Mouse (Mus musculus): ENCODE data around the gene Slc38a6.
A peak's percentile ranks its signal among the peaks of the same experiment; 100 is the strongest.

Slc38a6 gene

GRCm38 (mm10) chr12:73324180-73324586 is 37.6 kb downstream of the Slc38a6 start:
- peak; percentile 58 for DNase-seq (ENCODE audit: low read depth, low spot score)

GRCm38 (mm10) chr12:73324742-73325141 is 38.2 kb downstream of the Slc38a6 start:
- DNase-seq (ENCODE audit: low read depth, low spot score): no peak

- DNase-seq (ENCODE audit: low read depth, low spot score): no peak
Measured at GRCm38 (mm10) chr12:73325181-73325580, 38.6 kb downstream of the Slc38a6 start.

- no peak for DNase-seq (ENCODE audit: low read depth, low spot score)
Measured at GRCm38 (mm10) chr12:73325617-73326016, 39.0 kb downstream of the Slc38a6 start.

GRCm38 (mm10) chr12:73327381-73327780 is 40.8 kb downstream of the Slc38a6 start:
- no peak for DNase-seq (ENCODE audit: low read depth, low spot score)

- no peak for DNase-seq (ENCODE audit: low read depth, low spot score)
Measured at GRCm38 (mm10) chr12:73328448-73329167, 42.0 kb downstream of the Slc38a6 start.

- no peak for DNase-seq (ENCODE audit: low read depth, low spot score)
Measured at GRCm38 (mm10) chr12:73330236-73330635, 43.7 kb downstream of the Slc38a6 start.

- DNase-seq (ENCODE audit: low read depth, low spot score): no peak
Measured at GRCm38 (mm10) chr12:73332701-73333100, 46.1 kb downstream of the Slc38a6 start.

- DNase-seq (ENCODE audit: low read depth, low spot score): no peak
Measured at GRCm38 (mm10) chr12:73334051-73334551, 47.5 kb downstream of the Slc38a6 start.

- DNase-seq (ENCODE audit: low read depth, low spot score): no peak
Measured at GRCm38 (mm10) chr12:73337127-73337526, 50.5 kb downstream of the Slc38a6 start.

GRCm38 (mm10) chr12:73340642-73341293 is 54.2 kb downstream of the Slc38a6 start:
- DNase-seq (ENCODE audit: low read depth, low spot score): peak; percentile 3

GRCm38 (mm10) chr12:73341703-73342663 is 55.4 kb downstream of the Slc38a6 start:
- DNase-seq (ENCODE audit: low read depth, low spot score): no peak

GRCm38 (mm10) chr12:73344300-73344699 is 57.7 kb downstream of the Slc38a6 start:
- no peak for DNase-seq (ENCODE audit: low read depth, low spot score)

GRCm38 (mm10) chr12:73345157-73345556 is 58.6 kb downstream of the Slc38a6 start:
- no peak for DNase-seq (ENCODE audit: low read depth, low spot score)

- no peak for DNase-seq (ENCODE audit: low read depth, low spot score)
Measured at GRCm38 (mm10) chr12:73347202-73347601, 60.6 kb downstream of the Slc38a6 start.

- no peak for DNase-seq (ENCODE audit: low read depth, low spot score)
Measured at GRCm38 (mm10) chr12:73350466-73350865, 63.9 kb downstream of the Slc38a6 start.

GRCm38 (mm10) chr12:73350982-73351381 is 64.4 kb downstream of the Slc38a6 start:
- DNase-seq (ENCODE audit: low read depth, low spot score): no peak

- DNase-seq (ENCODE audit: low read depth, low spot score): no peak
Measured at GRCm38 (mm10) chr12:73351746-73352145, 65.2 kb downstream of the Slc38a6 start.

GRCm38 (mm10) chr12:73353362-73353761 is 66.8 kb downstream of the Slc38a6 start:
- no peak for DNase-seq (ENCODE audit: low read depth, low spot score)

- no peak for DNase-seq (ENCODE audit: low read depth, low spot score)
Measured at GRCm38 (mm10) chr12:73354521-73354920, 67.9 kb downstream of the Slc38a6 start.

GRCm38 (mm10) chr12:73355084-73355775 is 68.7 kb downstream of the Slc38a6 start:
- no peak for DNase-seq (ENCODE audit: low read depth, low spot score)
